Mouse (Mus musculus): Measurements from ENCODE around the gene Adpgk. TPM values are rescaled to one million over a fixed set of nuclear protein-coding genes. Genes with fewer than 3 reads are reported as not detected.
A peak's percentile ranks its signal among the peaks of the same experiment; 100 is the strongest.

Adpgk gene
- polyA plus RNA-seq, 1 experiment from 2014 or later: 20.9 TPM

GRCm38 (mm10) chr9:59285614-59286013 is 5.7 kb upstream of the Adpgk start:
- no peaks in the 10 kb centered on the region for H3K36me3 ChIP-seq (ENCODE audit: control insufficient read depth, insufficient read depth)
- H3K9ac ChIP-seq (replicated peaks; ENCODE audit: low read depth, low read length): no peak overlapping the region
- no peak overlapping the region for H3K4me2 ChIP-seq (ENCODE audit: low read length)
- 77% methylated on average over 6 of the region's 6 CpGs for WGBS
- no peak overlapping the region for H3K4me3 ChIP-seq (replicated peaks; ENCODE audit: low read length)
- ATAC-seq: no peak
- H3K9me3 ChIP-seq (ENCODE audit: control insufficient read depth, low read length): no peaks in the 10 kb centered on the region
- H3K4me1 ChIP-seq (replicated peaks; ENCODE audit: control insufficient read depth, insufficient read depth, low read length): peaks cover 12% of the 10 kb centered on the region
- no peak overlapping the region for H3K27ac ChIP-seq (ENCODE audit: low read length)
- H3K27me3 ChIP-seq (replicated peaks; ENCODE audit: control insufficient read depth, insufficient read depth, low read length): no peaks in the 10 kb centered on the region

GRCm38 (mm10) chr9:59288058-59288457 is 3.3 kb upstream of the Adpgk start:
- peaks cover 13% of the 10 kb centered on the region for H3K4me1 ChIP-seq (replicated peaks; ENCODE audit: control insufficient read depth, insufficient read depth, low read length)
- H3K27ac ChIP-seq (ENCODE audit: low read length): no peak overlapping the region
- H3K4me2 ChIP-seq (ENCODE audit: low read length): no peak overlapping the region
- no peak overlapping the region for H3K9ac ChIP-seq (replicated peaks; ENCODE audit: low read depth, low read length)
- H3K36me3 ChIP-seq (ENCODE audit: control insufficient read depth, insufficient read depth): no peaks in the 10 kb centered on the region
- WGBS: 88% methylated on average over 5 of the region's 5 CpGs
- H3K27me3 ChIP-seq (replicated peaks; ENCODE audit: control insufficient read depth, insufficient read depth, low read length): no peaks in the 10 kb centered on the region
- ATAC-seq: no peak
- H3K4me3 ChIP-seq (replicated peaks; ENCODE audit: low read length): no peak overlapping the region
- H3K9me3 ChIP-seq (ENCODE audit: control insufficient read depth, low read length): no peaks in the 10 kb centered on the region

DNA sequence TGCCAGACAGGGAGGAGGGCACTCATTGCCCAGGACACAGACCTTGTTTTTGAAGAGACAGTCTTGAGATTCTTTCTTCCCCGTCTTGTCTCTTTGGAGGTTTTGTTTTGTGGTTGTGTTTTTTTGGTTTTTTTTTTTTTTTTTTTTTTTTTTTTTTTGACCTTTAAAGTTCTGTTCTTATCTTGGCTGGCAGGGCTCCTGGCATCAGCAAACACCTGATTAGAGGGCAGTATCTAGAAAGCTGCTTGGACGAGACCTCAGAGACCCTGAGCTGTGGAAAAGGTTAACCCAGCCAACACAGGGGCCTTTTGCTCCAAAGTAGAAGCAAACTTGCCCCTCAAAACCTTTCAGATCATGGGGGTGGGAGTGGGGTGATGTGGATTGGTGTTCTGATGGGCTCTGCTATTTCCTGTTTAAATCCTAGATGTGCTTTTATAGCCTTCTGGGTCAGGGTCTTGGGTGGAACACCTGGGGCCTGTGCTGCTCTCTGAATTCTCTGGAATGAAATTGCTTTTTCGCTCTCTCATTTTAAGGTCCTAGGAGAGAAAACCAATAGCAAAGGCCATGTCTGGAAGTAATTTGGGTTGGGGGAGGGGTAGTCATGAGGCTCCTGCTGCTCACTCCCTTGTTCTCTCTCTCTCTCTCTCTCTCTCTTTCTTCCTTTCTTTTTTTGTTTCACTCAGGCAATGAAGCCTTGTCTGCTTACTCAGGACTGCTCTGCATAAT is 2.5 kb upstream of the Adpgk start:
- Histone ChIP-seq H3K4me1 (replicated peaks; ENCODE audit: control insufficient read depth, insufficient read depth, low read length) (peaks cover 14% of the 10 kb centered on the region), H3K27ac (ENCODE audit: low read length) (no peak overlapping the region), H3K4me2 (ENCODE audit: low read length) (no peak overlapping the region), H3K27me3 (replicated peaks; ENCODE audit: control insufficient read depth, insufficient read depth, low read length) (no peaks in the 10 kb centered on the region), H3K36me3 (ENCODE audit: control insufficient read depth, insufficient read depth) (no peaks in the 10 kb centered on the region), H3K4me3 (replicated peaks; ENCODE audit: low read length) (no peak overlapping the region), H3K9ac (replicated peaks; ENCODE audit: low read depth, low read length) (no peak overlapping the region), H3K9me3 (ENCODE audit: control insufficient read depth, low read length) (no peaks in the 10 kb centered on the region)
- no peak for ATAC-seq
- WGBS: 74% methylated on average over 3 of the region's 3 CpGs

DNA sequence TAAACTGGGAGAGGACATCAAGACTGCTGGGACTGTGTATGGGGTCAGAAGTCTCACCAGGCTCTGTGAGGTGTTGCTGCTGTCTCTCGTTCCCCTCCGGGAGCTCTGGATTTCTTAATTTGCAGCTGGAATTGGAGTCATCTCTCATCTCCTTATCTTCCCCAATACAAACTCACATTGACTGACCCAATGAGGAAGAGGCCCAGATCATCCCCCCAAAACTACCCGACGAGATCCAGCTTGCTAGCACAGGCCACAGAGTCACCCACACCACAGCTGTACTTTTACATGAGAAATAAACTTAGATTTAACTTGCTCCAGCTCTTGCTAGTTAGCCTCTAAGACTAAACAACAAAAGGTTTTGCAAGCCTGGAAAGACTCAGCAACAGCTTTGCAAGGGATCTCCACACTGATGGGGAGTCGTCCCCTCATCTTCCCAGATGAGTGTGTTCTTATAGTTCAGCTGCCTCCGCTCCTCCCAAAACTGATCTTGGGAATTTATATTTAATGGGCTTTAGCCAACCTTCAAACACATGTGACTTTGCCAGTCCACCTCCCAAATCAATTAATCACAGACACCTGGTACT is 1.7 kb upstream of the Adpgk start:
- no peaks in the 10 kb centered on the region for H3K27me3 ChIP-seq (replicated peaks; ENCODE audit: control insufficient read depth, insufficient read depth, low read length)
- no peak overlapping the region for H3K27ac ChIP-seq (ENCODE audit: low read length)
- peaks cover 14% of the 10 kb centered on the region for H3K4me1 ChIP-seq (replicated peaks; ENCODE audit: control insufficient read depth, insufficient read depth, low read length)
- ATAC-seq: no peak
- H3K9ac ChIP-seq (replicated peaks; ENCODE audit: low read depth, low read length): no peak overlapping the region
- no peaks in the 10 kb centered on the region for H3K9me3 ChIP-seq (ENCODE audit: control insufficient read depth, low read length)
- H3K4me3 ChIP-seq (replicated peaks; ENCODE audit: low read length): no peak overlapping the region
- WGBS: 76% methylated on average over 6 of the region's 6 CpGs
- no peaks in the 10 kb centered on the region for H3K36me3 ChIP-seq (ENCODE audit: control insufficient read depth, insufficient read depth)
- no peak overlapping the region for H3K4me2 ChIP-seq (ENCODE audit: low read length)

DNA sequence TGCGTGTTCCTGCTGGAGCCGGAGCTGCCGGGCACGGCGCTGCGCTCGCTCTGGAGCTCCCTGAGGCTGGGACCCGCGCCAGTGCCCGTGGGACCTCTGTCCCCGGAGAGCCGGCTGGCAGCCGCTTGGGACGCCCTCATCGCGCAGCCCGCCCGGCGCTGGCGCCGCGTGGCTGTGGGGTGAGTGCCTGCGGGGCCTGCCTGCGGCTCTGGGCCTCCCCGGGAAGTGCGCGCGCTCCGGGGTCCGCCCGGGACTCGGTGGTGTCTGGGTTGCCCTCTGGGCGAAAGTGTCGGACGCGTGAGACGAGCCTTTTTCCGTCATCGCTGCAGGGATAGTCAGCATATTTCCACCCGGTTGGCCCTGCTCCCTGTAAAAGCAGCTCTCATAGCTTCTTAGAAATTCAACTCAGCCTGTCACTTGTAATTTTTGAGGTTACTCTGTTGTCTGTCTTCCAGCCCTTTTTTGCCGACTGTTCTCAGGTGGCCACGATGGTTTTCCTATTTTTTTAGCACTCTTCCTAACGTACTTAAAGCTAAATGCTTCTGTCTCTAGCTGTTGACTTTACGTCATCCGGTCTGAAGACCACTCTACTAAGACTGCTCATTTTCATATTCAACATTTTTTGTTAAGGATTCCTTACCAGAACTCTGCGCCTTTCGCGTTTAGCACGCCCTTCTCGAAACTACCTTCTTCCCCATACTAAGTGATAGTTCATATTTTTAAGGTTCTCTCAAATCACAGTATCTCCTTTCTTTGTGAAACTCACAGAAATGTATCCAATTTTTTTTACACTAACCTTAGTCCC is 532 bp downstream of the Adpgk start:
- Histone ChIP-seq H3K27ac (ENCODE audit: low read length) (peak overlapping the region; percentile 86), H3K9me3 (ENCODE audit: control insufficient read depth, low read length) (no peaks in the 10 kb centered on the region), H3K27me3 (replicated peaks; ENCODE audit: control insufficient read depth, insufficient read depth, low read length) (no peaks in the 10 kb centered on the region), H3K36me3 (ENCODE audit: control insufficient read depth, insufficient read depth) (no peaks in the 10 kb centered on the region), H3K4me3 (replicated peaks; ENCODE audit: low read length) (peak overlapping the region; percentile 73), H3K4me2 (ENCODE audit: low read length) (peak overlapping the region; percentile 61), H3K4me1 (replicated peaks; ENCODE audit: control insufficient read depth, insufficient read depth, low read length) (peaks cover 14% of the 10 kb centered on the region), H3K9ac (replicated peaks; ENCODE audit: low read depth, low read length) (peak overlapping the region; percentile 76)
- peak; percentile 75 for ATAC-seq
- under 1% methylated on average over 50 of the region's 50 CpGs for WGBS

- peak overlapping the region; percentile 61 for H3K4me2 ChIP-seq (ENCODE audit: low read length)
- H3K9ac ChIP-seq (replicated peaks; ENCODE audit: low read depth, low read length): no peak overlapping the region; the same call in 1 of the 2 replicates
- H3K9me3 ChIP-seq (ENCODE audit: control insufficient read depth, low read length): no peaks in the 10 kb centered on the region
- 43% methylated on average over 3 of the region's 3 CpGs for WGBS
- H3K4me1 ChIP-seq (replicated peaks; ENCODE audit: control insufficient read depth, insufficient read depth, low read length): peaks cover 14% of the 10 kb centered on the region
- H3K36me3 ChIP-seq (ENCODE audit: control insufficient read depth, insufficient read depth): no peaks in the 10 kb centered on the region
- no peak overlapping the region for H3K27ac ChIP-seq (ENCODE audit: low read length)
- H3K4me3 ChIP-seq (replicated peaks; ENCODE audit: low read length): peak overlapping the region; percentile 73
- no peak for ATAC-seq
- no peaks in the 10 kb centered on the region for H3K27me3 ChIP-seq (replicated peaks; ENCODE audit: control insufficient read depth, insufficient read depth, low read length)
Observed at GRCm38 (mm10) chr9:59292493-59292875, 1.1 kb downstream of the Adpgk start.

- Histone ChIP-seq H3K27ac (ENCODE audit: low read length) (no peak overlapping the region), H3K36me3 (ENCODE audit: control insufficient read depth, insufficient read depth) (peaks cover 7% of the 10 kb centered on the region), H3K9ac (replicated peaks; ENCODE audit: low read depth, low read length) (no peak overlapping the region), H3K9me3 (ENCODE audit: control insufficient read depth, low read length) (no peaks in the 10 kb centered on the region), H3K27me3 (replicated peaks; ENCODE audit: control insufficient read depth, insufficient read depth, low read length) (no peaks in the 10 kb centered on the region), H3K4me1 (replicated peaks; ENCODE audit: control insufficient read depth, insufficient read depth, low read length) (peaks cover 8% of the 10 kb centered on the region), H3K4me2 (ENCODE audit: low read length) (no peak overlapping the region), H3K4me3 (replicated peaks; ENCODE audit: low read length) (no peak overlapping the region)
- ATAC-seq: no peak
- WGBS: 96% methylated on average over 2 of the region's 2 CpGs
Observed at GRCm38 (mm10) chr9:59296419-59296818, 5.1 kb downstream of the Adpgk start.

- no peaks in the 10 kb centered on the region for H3K27me3 ChIP-seq (replicated peaks; ENCODE audit: control insufficient read depth, insufficient read depth, low read length)
- WGBS: 89% methylated on average over 2 of the region's 2 CpGs
- H3K9me3 ChIP-seq (ENCODE audit: control insufficient read depth, low read length): no peaks in the 10 kb centered on the region
- H3K36me3 ChIP-seq (ENCODE audit: control insufficient read depth, insufficient read depth): peaks cover 29% of the 10 kb centered on the region
- H3K27ac ChIP-seq (ENCODE audit: low read length): no peak overlapping the region
- ATAC-seq: no peak
- H3K4me2 ChIP-seq (ENCODE audit: low read length): no peak overlapping the region
- H3K4me3 ChIP-seq (replicated peaks; ENCODE audit: low read length): no peak overlapping the region
- H3K9ac ChIP-seq (replicated peaks; ENCODE audit: low read depth, low read length): no peak overlapping the region
- H3K4me1 ChIP-seq (replicated peaks; ENCODE audit: control insufficient read depth, insufficient read depth, low read length): no peaks in the 10 kb centered on the region
Observed at GRCm38 (mm10) chr9:59307890-59308289, 16.5 kb downstream of the Adpgk start.

DNA sequence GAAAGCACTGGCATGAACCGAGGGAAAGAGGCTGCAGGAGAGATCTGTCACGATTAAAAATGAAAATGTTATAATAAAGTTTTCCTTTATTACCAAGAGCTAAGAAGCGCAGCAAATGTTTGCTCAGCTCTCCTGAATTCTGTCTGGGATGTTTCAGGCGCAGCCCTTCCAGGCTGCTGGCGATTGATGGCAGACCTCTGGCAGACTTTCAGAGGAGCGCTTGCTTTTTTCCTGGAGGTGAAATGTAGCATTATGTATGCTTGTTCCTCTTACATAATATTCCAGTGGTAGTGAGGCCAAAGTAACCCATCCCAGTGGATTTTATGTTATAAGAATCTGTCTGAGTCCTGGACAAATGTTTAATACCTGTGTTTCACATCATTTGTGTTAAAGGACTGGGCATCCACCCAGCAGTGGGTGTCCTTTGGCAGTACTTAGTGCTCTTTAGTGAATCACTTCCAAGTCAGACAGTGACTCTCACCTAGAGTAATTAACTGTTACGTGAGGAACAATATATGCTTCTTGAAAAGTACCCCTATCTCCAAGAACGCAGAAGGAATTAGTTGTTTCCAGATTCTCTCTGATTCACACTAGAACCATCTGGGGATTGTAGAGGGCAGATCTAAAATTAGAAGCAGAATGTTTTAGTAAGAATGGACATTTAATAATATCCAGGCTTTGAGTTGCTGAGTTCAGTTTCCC is 19.4 kb downstream of the Adpgk start:
- Histone ChIP-seq H3K9me3 (ENCODE audit: control insufficient read depth, low read length) (no peaks in the 10 kb centered on the region), H3K27me3 (replicated peaks; ENCODE audit: control insufficient read depth, insufficient read depth, low read length) (no peaks in the 10 kb centered on the region), H3K4me3 (replicated peaks; ENCODE audit: low read length) (no peak overlapping the region), H3K4me2 (ENCODE audit: low read length) (no peak overlapping the region), H3K9ac (replicated peaks; ENCODE audit: low read depth, low read length) (no peak overlapping the region), H3K4me1 (replicated peaks; ENCODE audit: control insufficient read depth, insufficient read depth, low read length) (no peaks in the 10 kb centered on the region), H3K36me3 (ENCODE audit: control insufficient read depth, insufficient read depth) (peaks cover 31% of the 10 kb centered on the region), H3K27ac (ENCODE audit: low read length) (no peak overlapping the region)
- ATAC-seq: no peak
- 87% methylated on average over 8 of the region's 8 CpGs for WGBS

All from forebrain, embryonic 16.5 days (tissue).